In genomic region chr9:107360989-107361388, GRCm38 (mm10) we compare ENCODE assay signal across 17 mouse cellular contexts. TPM values are rescaled to one million over a fixed set of nuclear protein-coding genes. Genes with fewer than 3 reads are reported as not detected.
DNase-seq lines count a peak whose midpoint lies in the region; ATAC-seq and TF ChIP-seq lines count a peak whose summit lies in the region.
"Had no signal": no experiment of that assay in that cellular context is flagged by ENCODE, and none has a peak within 500 bp of the region (broad histone marks: within the 10 kb centered on the region; RNA-seq: fewer than 3 reads in every experiment).

No protein-coding gene starts in this region.

- H3K36me3 ChIP-seq in heart, embryonic 12.5 days = no peaks in the 10 kb centered on the region
- no peaks in the 10 kb centered on the region for H3K36me3 ChIP-seq in heart, adult 2 months (ENCODE audit: control insufficient read depth, insufficient read depth, low read length)
- H3K36me3 ChIP-seq in kidney, embryonic 15.5 days = no peaks in the 10 kb centered on the region
- H3K36me3 ChIP-seq: embryonic facial prominence, embryonic 12.5 days had no signal

- TF ChIP-seq CTCF in heart, adult 2 months (IDR thresholded peaks at IDR 0.05) = no peak

- H3K4me3 ChIP-seq in heart, embryonic 12.5 days = no peak overlapping the region
- H3K4me3 ChIP-seq in heart, adult 2 months = no peak overlapping the region
- H3K4me3 ChIP-seq in kidney, embryonic 15.5 days (replicated peaks) = no peak overlapping the region
- H3K4me3 ChIP-seq: embryonic facial prominence, embryonic 12.5 days had no signal

- peak; percentile 68; the same call in 1 of the 2 replicates for ATAC-seq in heart, embryonic 12.5 days (ENCODE audit: insufficient number of reproducible peaks, low FRiP score)
- ATAC-seq in kidney, embryonic 15.5 days (replicated peaks; ENCODE audit: low FRiP score) = peak; percentile 59
- ATAC-seq: activated CD4-positive, CD25-positive, alpha-beta regulatory T cell, adult 4 months; inflammation-experienced regulatory T-cells, adult 6 months had no signal

- TF ChIP-seq EP300 in heart, adult 2 months (IDR thresholded peaks at IDR 0.05; ENCODE audit: insufficient read depth, low read depth, low read length) = no peak

- H3K79me2 ChIP-seq in heart, adult 2 months (replicated peaks; ENCODE audit: control insufficient read depth, insufficient read depth, low read length) = no peaks in the 10 kb centered on the region

- H3K27me3 ChIP-seq in heart, embryonic 12.5 days (replicated peaks) = 0 out of 2 replicates have a peak, but pooled peaks cover 5% of the 10 kb centered on the region
- H3K27me3 ChIP-seq in heart, adult 2 months (ENCODE audit: control insufficient read depth, insufficient read depth, low read length) = no peaks in the 10 kb centered on the region
- peaks cover 26% of the 10 kb centered on the region for H3K27me3 ChIP-seq in kidney, embryonic 15.5 days

- H3K9ac ChIP-seq in heart, embryonic 12.5 days = peak overlapping the region; percentile 42; the same call in 1 of the 2 replicates
- H3K9ac ChIP-seq in heart, adult 2 months (ENCODE audit: low read depth, low read length) = no peak overlapping the region
- H3K9ac ChIP-seq in kidney, embryonic 15.5 days = no peak overlapping the region
- H3K9ac ChIP-seq: embryonic facial prominence, embryonic 12.5 days; lung, embryonic 14.5 days had no signal

- intact Hi-C loops in heart, adult 2 months (cut with DNase I) = no loop called here

- peak overlapping the region; percentile 76 for H3K27ac ChIP-seq in heart, embryonic 12.5 days (ENCODE audit: poor library complexity, severe bottlenecking)
- no peak overlapping the region for H3K27ac ChIP-seq in heart, adult 2 months
- no peak overlapping the region for H3K27ac ChIP-seq in kidney, embryonic 15.5 days
- H3K27ac ChIP-seq: embryonic facial prominence, embryonic 12.5 days had no signal

- H3K4me1 ChIP-seq in heart, embryonic 12.5 days (replicated peaks) = peaks cover 31% of the 10 kb centered on the region
- H3K4me1 ChIP-seq in heart, adult 2 months (ENCODE audit: control insufficient read depth, insufficient read depth, low read length) = no peaks in the 10 kb centered on the region
- peaks cover 10% of the 10 kb centered on the region for H3K4me1 ChIP-seq in kidney, embryonic 15.5 days

- no peaks in the 10 kb centered on the region for H3K9me3 ChIP-seq in heart, embryonic 12.5 days (replicated peaks)
- no peaks in the 10 kb centered on the region for H3K9me3 ChIP-seq in kidney, embryonic 15.5 days (replicated peaks)
- H3K9me3 ChIP-seq: embryonic facial prominence, embryonic 12.5 days had no signal

- WGBS in heart, embryonic 12.5 days = 4% methylated on average over 3 of the region's 3 CpGs
- WGBS in heart, adult 2 months = 12% methylated on average over 3 of the region's 3 CpGs
- WGBS in kidney, embryonic 15.5 days = 10% methylated on average over 3 of the region's 3 CpGs

- peak overlapping the region; percentile 32 for H3K4me2 ChIP-seq in heart, embryonic 12.5 days
- no peak overlapping the region for H3K4me2 ChIP-seq in kidney, embryonic 15.5 days
- H3K4me2 ChIP-seq: embryonic facial prominence, embryonic 12.5 days; lung, embryonic 14.5 days had no signal

- peak; percentile 16 for DNase-seq in cerebellum, adult 9-11 months
- no peak for DNase-seq in cerebellum, adult 11-12 months
- DNase-seq in heart, adult 2 months = no peak
- DNase-seq in kidney, postnatal 4 days = no peak
- DNase-seq in retina, postnatal 1 day = peak; percentile 24
- DNase-seq in retina, embryonic 14.5 days (ENCODE audit: low spot score) = no peak
- DNase-seq: adrenal gland, postnatal 25 days; cerebellum, postnatal 10 days; kidney, postnatal 25 days; liver; lung, embryonic 14.5 days had no signal

- TF ChIP-seq POLR2A in heart, adult 2 months (IDR thresholded peaks at IDR 0.05; ENCODE audit: insufficient read depth, low read depth, low read length) = no peak

RNA-seq across cellular contexts. Expression of gene 6430571L13Rik, which starts 20.6 kb away (rescaled TPM):
- polyA plus RNA-seq in heart, embryonic 12.5 days (2016; fragmentation: Nextera tagmentation; extraction: Ambion mirVana) = 0.55 and 1.1 TPM in 2 replicates
- total RNA-seq in heart, adult 2 months (2021) = 1 to 10 TPM; 5.2 to 6.5 TPM
- polyA plus RNA-seq in heart, adult 2 months (2012; rRNA removed) = 4.1 and 5.0 TPM in 2 replicates
- polyA plus RNA-seq in kidney, embryonic 15.5 days (2015; fragmentation: Nextera tagmentation; extraction: Ambion mirVana) = 0.81 and 0.90 TPM in 2 replicates
- total RNA-seq: granulocyte monocyte progenitor cell, adult 5-6 weeks had no signal

RNA-seq across cellular contexts. Expression of gene Hemk1, which starts 22.8 kb away (rescaled TPM):
- polyA plus RNA-seq in heart, embryonic 12.5 days (2016; fragmentation: Nextera tagmentation; extraction: Ambion mirVana) = 11.4 and 13.4 TPM in 2 replicates
- 10 to 100 TPM; 21.2 to 21.4 TPM for total RNA-seq in heart, adult 2 months (2021)
- 30.3 and 37.0 TPM in 2 replicates for polyA plus RNA-seq in heart, adult 2 months (2012; rRNA removed)
- polyA plus RNA-seq in kidney, embryonic 15.5 days (2015; fragmentation: Nextera tagmentation; extraction: Ambion mirVana) = 10.9 and 11.8 TPM in 2 replicates

RNA-seq across cellular contexts. Expression of gene Cacna2d2, which starts 38.4 kb away (rescaled TPM):
- polyA plus RNA-seq in heart, embryonic 12.5 days (2016; fragmentation: Nextera tagmentation; extraction: Ambion mirVana) = 5.9 and 6.2 TPM in 2 replicates
- 10 to 100 TPM; 12.9 to 14.1 TPM for total RNA-seq in heart, adult 2 months (2021)
- polyA plus RNA-seq in heart, adult 2 months (2012; rRNA removed) = 10.5 and 13.3 TPM in 2 replicates
- polyA plus RNA-seq in kidney, embryonic 15.5 days (2015; fragmentation: Nextera tagmentation; extraction: Ambion mirVana) = 0.84 and 0.93 TPM in 2 replicates
- polyA plus RNA-seq: lung, embryonic 14.5 days had no signal

Comparison
In these comparisons a context has a peak if more than half of its experiments do, and no peak if none do; other contexts are left out.
1. DNase-seq: peak in cerebellum, adult 9-11 months (single experiment) and retina, postnatal 1 day (single experiment); none in cerebellum, adult 11-12 months (single experiment), heart, adult 2 months (0 of 2), kidney, postnatal 4 days (0 of 2) and retina, embryonic 14.5 days (single experiment).